Mouse (Mus musculus) forebrain, postnatal 0 days (tissue): ENCODE data around the gene Erc2. TPM values are rescaled to one million over a fixed set of nuclear protein-coding genes. Genes with fewer than 3 reads are reported as not detected.
A peak's percentile ranks its signal among the peaks of the same experiment; 100 is the strongest.

Experiments
- ATAC-seq: fragments of 200-750 bp; cut with Nextera tagmentation; 2 replicates; pipeline ENCODE4 v1.8.0; 2017; ENCODE audit warnings: mild to moderate bottlenecking, moderate library complexity
- DNase-seq: peaks from one replicate; pipeline ENCODE4 v3.0.0-alpha.2; 2015
- H3K27ac ChIP-seq: fragments of 300-500 bp; sonication (generic); 2 replicates; pipeline ENCODE4 v1.5.1; 2014; ENCODE audit warnings: low read depth, mild to moderate bottlenecking, antibody characterized with exemption, low read length, moderate library complexity, mixed read lengths
- H3K27me3 ChIP-seq: fragments of 300-500 bp; sonication (generic); 2 replicates; pipeline ENCODE4 v1.6.1; 2014; ENCODE audit warnings: mild to moderate bottlenecking, low read length, mixed read lengths; ENCODE audit not compliant: insufficient read depth
- H3K36me3 ChIP-seq: fragments of 300-500 bp; sonication (generic); 2 replicates; pipeline ENCODE4 v1.6.1; 2014; ENCODE audit warnings: mild to moderate bottlenecking, moderate library complexity; ENCODE audit not compliant: insufficient read depth
- H3K4me1 ChIP-seq: fragments of 300-500 bp; sonication (generic); 2 replicates; pipeline ENCODE4 v1.6.1; 2014; ENCODE audit warnings: antibody characterized with exemption; ENCODE audit not compliant: insufficient read depth
- H3K4me2 ChIP-seq: fragments of 300-500 bp; sonication (generic); 2 replicates; pipeline ENCODE4 v1.6.1; 2014; ENCODE audit warnings: low read depth, mild to moderate bottlenecking, moderate library complexity
- H3K4me3 ChIP-seq: fragments of 300-500 bp; sonication (generic); 2 replicates; pipeline ENCODE4 v1.5.1; 2014; ENCODE audit warnings: low read depth, low read length, mixed read lengths
- H3K9ac ChIP-seq: fragments of 300-500 bp; sonication (generic); 2 replicates; pipeline ENCODE4 v1.6.1; 2014; ENCODE audit warnings: mild to moderate bottlenecking
- H3K9me3 ChIP-seq: fragments of 300-500 bp; sonication (generic); 2 replicates; pipeline ENCODE4 v1.6.1; 2016; ENCODE audit warnings: low read length
- CTCF ChIP-seq: sonication (generic); IDR thresholded peaks from 2 replicates; pipeline ENCODE4 v1.5.1; 2016; ENCODE audit warnings: antibody characterized with exemption, control low read depth, low read depth
- WGBS: fragments of 180-500 bp; shearing (Covaris S2); extraction: QIAGEN DNeasy Blood & Tissue Kit; methylation state at CpG from one replicate; pipeline ENCODE4 v1.1.7; 2014; 5-methylcytosine and 5-hydroxymethylcytosine counted together
- polyA plus RNA-seq: library from polyadenylated mRNA; unstranded; fragments of >200 nt; fragmentation: Nextera tagmentation; extraction: Ambion mirVana; gene quantifications from 2 replicates; pipeline ENCODE4 v1.2.1, GENCODE M21; 2015
- total RNA-seq: library from RNA; depleted of rRNA; stranded (reverse); fragments of >200 nt; gene quantifications from 2 replicates; pipeline ENCODE4 v1.2.3, GENCODE M21; 2014

Erc2 gene
- total and polyA plus RNA-seq, 2 experiments from 2014 or later: 106 to 117 TPM

DNA sequence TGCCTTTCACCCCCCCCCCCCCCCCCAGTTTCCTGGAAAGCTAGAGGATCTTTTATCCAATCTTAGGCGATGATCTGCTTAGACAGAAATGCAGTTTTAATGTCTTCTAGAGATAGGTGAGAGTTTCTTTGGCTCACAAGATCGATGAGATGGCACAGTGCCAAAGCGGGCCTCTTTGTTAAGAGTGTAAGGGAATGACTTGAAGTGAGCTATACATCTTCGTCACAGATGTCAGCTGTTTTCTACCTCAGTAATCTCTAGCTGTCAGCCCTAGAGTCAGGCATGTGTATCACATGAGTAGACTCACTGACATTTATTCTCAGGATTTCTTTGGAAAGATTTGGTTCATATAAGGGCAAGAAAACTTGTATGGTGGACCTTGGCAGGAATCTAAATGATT is 39.2 kb downstream of the Erc2 start:
- no peak overlapping the region for H3K27ac ChIP-seq

DNA sequence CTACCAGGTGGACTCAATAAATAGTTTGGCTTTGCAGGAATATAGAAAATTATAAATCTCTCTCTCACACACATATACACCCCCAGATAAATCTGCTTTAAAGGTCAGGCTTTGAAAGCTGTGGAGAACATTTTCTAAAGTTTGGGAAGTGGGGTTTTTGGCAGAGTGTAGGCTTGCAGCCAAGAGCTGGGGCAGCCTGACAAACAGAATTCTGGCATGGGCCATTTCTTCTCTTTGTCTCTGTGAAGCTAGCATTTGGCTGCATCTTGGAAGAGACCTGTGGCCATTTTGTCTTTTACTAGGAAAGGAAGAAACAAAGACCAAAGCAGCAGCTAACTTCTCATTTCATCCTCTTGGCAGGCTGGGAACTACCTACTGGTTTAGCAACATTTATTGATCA is 40.0 kb downstream of the Erc2 start:
- Histone ChIP-seq H3K36me3 (no peaks in the 10 kb centered on the region), H3K4me2 (no peak overlapping the region), H3K9me3 (no peaks in the 10 kb centered on the region), H3K27me3 (no peaks in the 10 kb centered on the region), H3K9ac (no peak overlapping the region), H3K4me1 (no peaks in the 10 kb centered on the region), H3K4me3 (no peak overlapping the region), H3K27ac (no peak overlapping the region)
- DNase-seq (peak; percentile 41), ATAC-seq (peak; percentile 32; the same call in 1 of the 2 replicates)
- TF ChIP-seq CTCF: no peak

More for the DNA sequence above, 39.2 kb downstream of the Erc2 start:
- no peak for TF ChIP-seq CTCF
- 41% methylated on average over 4 of the region's 4 CpGs for WGBS
- no peaks in the 10 kb centered on the region for H3K36me3 ChIP-seq
- H3K27me3 ChIP-seq: no peaks in the 10 kb centered on the region
- no peak overlapping the region for H3K4me3 ChIP-seq
- no peaks in the 10 kb centered on the region for H3K9me3 ChIP-seq
- DNase-seq: peak; percentile 50
- no peak overlapping the region for H3K4me2 ChIP-seq
- no peaks in the 10 kb centered on the region for H3K4me1 ChIP-seq
- H3K9ac ChIP-seq: no peak overlapping the region
- ATAC-seq: peak; percentile 65; the same call in 1 of the 2 replicates

DNA sequence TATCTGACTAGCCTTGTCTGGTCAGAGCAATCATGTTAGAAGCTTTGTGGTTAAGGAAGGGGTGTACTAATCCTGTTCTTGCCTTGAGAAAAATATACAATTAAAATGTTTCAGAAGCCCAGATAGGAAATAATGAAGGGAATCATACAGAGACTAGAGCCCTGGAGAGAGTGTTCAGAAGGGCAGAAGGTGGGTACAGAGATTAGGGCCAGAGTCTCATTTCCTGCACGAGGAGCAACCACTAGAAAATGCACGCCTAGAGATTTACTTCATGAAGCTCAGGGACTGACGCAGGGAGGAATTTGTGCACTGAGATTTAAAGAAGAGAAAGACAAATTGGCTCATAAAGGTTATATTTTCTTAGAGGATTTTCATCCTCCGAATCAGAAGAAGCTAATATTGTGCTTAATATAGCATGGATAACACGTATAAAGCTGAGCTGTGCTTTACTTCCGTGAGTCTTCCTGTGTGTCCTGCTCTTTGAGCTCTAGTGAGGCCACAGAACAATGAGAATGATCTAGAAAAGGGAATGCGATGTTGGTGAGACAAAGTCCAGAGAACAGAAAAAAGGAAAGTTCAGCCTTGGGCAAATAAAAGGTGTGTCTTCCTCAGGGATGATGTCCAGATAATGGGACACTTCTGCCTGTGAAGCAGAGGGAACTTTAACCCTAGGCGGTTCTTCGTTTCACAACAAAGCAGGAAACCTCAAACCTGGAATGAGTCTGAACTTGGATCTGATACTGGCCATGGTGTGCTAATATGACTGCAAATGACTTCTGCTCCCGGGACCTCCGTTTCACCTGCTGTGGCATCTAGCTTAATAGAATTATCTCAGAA is 45.0 kb downstream of the Erc2 start:
- H3K9ac ChIP-seq: no peak overlapping the region
- WGBS: 87% methylated on average over 11 of the region's 11 CpGs
- H3K4me2 ChIP-seq: no peak overlapping the region
- H3K4me3 ChIP-seq: no peak overlapping the region
- TF ChIP-seq CTCF: no peak
- ATAC-seq (no peak), DNase-seq (no peak)
- no peak overlapping the region for H3K27ac ChIP-seq
- H3K27me3 ChIP-seq: no peaks in the 10 kb centered on the region
- H3K4me1 ChIP-seq: no peaks in the 10 kb centered on the region
- H3K36me3 ChIP-seq: no peaks in the 10 kb centered on the region
- H3K9me3 ChIP-seq: no peaks in the 10 kb centered on the region

DNA sequence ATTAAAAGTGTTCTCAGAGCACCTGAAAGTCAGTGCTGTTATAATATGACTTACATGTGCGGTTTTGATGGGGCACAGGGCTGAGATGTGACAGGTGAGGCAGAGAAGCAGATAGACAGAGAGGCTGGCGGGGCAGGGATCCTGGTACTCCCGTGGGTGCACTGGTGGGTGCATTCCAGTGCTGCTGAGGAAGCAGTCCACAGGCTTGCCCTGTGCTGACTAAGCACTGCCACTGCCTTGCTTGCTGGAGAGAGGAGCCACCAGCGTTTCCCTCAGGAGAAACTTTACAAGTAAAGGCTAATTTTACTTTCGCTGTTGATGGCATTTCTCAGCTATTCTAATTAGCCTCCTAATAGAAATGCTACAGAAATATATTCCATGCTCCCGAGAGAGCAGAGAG is 45.9 kb downstream of the Erc2 start:
- WGBS: 84% methylated on average over 6 of the region's 6 CpGs
- Histone ChIP-seq H3K4me2 (no peak overlapping the region), H3K27ac (no peak overlapping the region), H3K9me3 (no peaks in the 10 kb centered on the region), H3K4me1 (no peaks in the 10 kb centered on the region), H3K27me3 (no peaks in the 10 kb centered on the region), H3K36me3 (no peaks in the 10 kb centered on the region), H3K9ac (no peak overlapping the region), H3K4me3 (no peak overlapping the region)
- ATAC-seq (no peak), DNase-seq (no peak)
- no peak for TF ChIP-seq CTCF

DNA sequence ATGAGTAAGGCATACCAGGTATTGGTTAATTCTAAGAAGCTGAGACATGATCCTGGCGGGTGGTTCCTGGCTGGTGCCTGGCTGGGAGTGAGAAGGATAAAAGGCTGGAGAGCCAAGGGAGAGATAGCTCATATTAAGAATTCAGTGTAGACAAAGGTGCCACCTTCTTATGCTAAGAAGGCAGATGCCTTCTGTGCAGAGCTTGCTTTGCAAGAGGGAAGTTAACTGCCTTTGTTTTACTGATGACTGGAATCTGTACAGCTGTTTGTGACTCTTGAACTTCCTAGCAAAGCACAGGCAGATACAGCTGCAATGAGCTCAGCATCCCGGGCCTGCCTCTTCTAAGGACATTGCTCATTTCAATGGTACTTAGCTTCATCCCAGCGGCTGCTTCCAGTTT is 47.7 kb downstream of the Erc2 start:
- Histone ChIP-seq H3K4me1 (no peaks in the 10 kb centered on the region), H3K4me3 (no peak overlapping the region), H3K36me3 (no peaks in the 10 kb centered on the region), H3K27ac (no peak overlapping the region), H3K27me3 (no peaks in the 10 kb centered on the region), H3K4me2 (no peak overlapping the region), H3K9ac (no peak overlapping the region), H3K9me3 (no peaks in the 10 kb centered on the region)
- ATAC-seq: no peak; the same call in 1 of the 2 replicates
- DNase-seq: no peak
- no peak for TF ChIP-seq CTCF
- WGBS: 72% methylated on average over 3 of the region's 3 CpGs

DNA sequence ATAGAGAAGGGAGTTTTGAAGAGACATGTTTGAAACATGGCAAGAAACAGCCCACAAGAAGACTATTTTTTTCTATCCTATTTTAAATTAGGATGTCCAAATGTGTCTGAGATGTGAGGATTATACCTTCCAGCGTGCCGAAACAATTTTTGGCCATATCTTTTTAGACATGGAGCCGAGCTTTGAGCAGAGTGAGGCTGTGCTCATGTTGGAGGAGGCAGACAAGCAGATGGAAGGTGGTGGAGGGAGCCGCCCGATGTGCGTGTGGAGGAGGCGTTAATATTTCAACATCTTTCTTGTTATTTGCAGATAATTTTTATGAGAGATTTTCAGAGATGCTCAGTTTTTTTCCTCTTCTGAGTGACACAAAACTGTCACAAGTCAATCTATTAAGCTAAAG is 50.5 kb downstream of the Erc2 start:
- Histone ChIP-seq H3K9me3 (no peaks in the 10 kb centered on the region), H3K4me1 (no peaks in the 10 kb centered on the region), H3K9ac (no peak overlapping the region), H3K27ac (no peak overlapping the region), H3K27me3 (no peaks in the 10 kb centered on the region), H3K4me2 (no peak overlapping the region), H3K4me3 (no peak overlapping the region), H3K36me3 (no peaks in the 10 kb centered on the region)
- TF ChIP-seq CTCF: no peak
- WGBS: 74% methylated on average over 7 of the region's 7 CpGs
- DNase-seq (no peak), ATAC-seq (no peak)

DNA sequence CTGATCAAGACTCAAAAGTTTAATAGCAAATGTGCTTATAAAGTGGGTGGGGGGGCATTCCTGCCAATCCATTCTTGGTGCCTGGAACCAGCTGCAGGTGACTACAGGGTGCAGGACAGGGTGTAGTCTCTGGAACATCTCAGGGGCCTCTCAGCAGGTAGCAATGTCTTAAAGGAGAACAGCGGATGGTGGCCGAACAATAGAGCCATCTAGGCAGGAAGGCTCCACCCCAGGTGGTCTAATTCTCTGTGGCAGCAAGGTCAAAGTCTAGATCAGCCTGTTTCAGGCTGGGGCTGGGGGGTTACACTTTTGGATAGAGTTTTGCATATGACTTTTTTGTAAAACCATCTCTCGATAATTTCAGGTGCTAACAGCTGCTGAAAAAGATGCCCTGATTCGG is 51.9 kb downstream of the Erc2 start:
- Histone ChIP-seq H3K9me3 (no peaks in the 10 kb centered on the region), H3K4me1 (no peaks in the 10 kb centered on the region), H3K9ac (no peak overlapping the region), H3K4me3 (no peak overlapping the region), H3K36me3 (no peaks in the 10 kb centered on the region), H3K4me2 (no peak overlapping the region), H3K27ac (no peak overlapping the region), H3K27me3 (no peaks in the 10 kb centered on the region)
- ATAC-seq (no peak), DNase-seq (no peak)
- 73% methylated on average over 4 of the region's 4 CpGs for WGBS
- no peak for TF ChIP-seq CTCF
